Mouse (Mus musculus): ENCODE measurements around the gene Gspt1.
A peak's percentile ranks its signal among the peaks of the same experiment; 100 is the strongest.

The Gspt1 gene

DNA sequence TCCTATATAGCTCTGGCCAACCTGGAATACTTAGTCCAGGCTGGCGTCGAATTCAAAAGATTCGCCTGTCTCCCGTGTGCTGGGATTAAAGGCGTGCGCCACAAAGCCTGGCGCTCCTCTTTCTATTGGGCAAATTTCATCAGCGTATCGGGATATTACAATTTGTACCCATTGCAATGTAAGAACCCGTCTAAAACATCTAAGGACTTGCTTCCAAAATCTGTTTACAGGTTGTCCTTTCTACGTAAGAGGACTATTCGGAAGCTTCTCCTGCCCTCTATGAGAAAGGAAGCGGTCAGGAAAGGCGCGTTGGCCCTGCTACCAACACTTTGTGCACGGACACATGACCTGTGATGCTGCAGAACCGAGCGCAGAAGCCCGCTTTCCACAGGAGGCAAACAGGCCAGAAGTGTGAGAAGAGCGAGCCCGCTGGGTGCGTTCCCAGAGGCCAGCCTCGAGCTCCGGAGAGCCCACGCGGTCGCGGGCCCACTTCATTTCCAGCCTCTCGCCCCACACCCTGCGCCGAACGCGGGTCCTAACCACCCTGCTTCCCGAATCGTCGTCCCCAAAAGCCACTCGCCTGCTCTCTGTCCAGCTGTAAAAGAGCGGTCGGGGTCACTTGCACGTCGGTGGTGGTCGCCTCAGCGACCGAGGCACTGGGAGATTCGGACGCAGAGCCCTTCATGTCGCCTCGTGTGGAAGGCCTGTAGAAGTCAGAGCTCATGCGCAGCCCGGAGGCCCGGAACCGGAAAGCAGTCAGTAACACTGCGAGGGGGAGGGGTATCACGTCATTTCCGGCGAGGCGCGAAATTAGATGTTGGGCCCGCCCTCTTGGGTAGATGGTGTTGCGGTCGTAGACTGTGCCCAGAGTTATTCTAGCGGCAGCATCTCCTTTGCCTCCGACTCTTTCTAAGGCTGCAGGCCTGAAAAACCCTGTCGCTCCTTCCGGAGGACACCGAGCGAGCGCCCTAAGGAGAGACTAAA, 51.3 kb downstream of the Gspt1 start, which contains the start of gene Rsl1d1:
Gene Rsl1d1, minus strand, starts transcription at position 761 of the 984 bp plus-strand sequence.
- peak; percentile 92 for DNase-seq (ENCODE audit: low spot score)

DNA sequence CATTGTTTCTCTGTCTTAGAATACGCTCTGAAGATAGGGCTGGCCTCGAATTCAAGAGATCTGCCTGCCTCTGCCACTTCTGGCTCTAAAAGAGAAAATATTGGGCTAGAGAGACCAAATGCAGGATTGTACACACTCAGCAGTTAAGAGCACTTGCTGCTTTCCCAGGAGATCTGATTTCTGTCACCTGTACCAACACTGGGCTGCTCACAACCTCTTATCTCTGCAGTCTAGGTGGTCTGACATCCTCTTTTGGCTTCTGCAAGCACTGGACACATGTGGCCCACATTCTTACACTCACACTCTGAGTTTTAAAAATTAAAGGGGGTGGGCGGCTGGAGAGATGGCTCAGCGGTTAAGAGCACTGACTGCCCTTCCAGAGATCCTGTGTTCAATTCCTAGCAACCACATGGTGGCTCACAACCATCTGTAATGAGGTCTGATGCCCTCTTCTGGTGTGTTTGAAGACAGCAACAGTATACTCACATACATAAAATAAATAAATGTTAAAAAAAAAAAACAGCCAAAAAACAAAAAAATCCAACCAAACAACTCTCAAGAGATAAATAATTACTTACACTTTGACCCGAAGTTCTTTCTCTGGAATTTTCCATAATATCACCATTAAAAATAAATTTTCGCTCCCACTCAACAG, 52.3 kb downstream of the Gspt1 start:
- DNase-seq (ENCODE audit: low spot score) = no peak

- DNase-seq (ENCODE audit: low spot score) = no peak
These were observed 53.9 kb downstream of the Gspt1 start for GRCm38 (mm10) chr16:11200247-11200646.

GRCm38 (mm10) chr16:11198467-11198866, 55.7 kb downstream of the Gspt1 start:
- DNase-seq (ENCODE audit: low spot score) = no peak

DNA sequence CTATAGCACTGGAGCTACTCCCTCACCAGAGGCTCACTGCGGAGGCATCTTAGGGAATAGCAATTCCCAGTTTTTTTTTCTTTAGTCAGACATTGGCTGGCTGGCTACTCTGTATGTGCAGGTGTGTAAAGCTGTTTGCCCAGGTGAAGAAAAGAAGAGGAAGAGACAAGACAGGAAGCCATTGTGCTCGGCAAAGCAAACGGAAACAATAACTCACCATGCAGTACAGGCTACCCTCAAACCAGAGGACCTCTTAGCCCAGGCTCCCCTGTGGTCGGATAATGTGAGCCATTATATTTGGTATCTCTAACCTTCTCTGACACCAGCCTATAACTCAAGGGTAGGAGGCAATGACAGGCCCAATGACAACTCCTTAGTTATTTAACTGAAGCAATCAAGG, 57.1 kb downstream of the Gspt1 start:
- DNase-seq (ENCODE audit: low spot score) = no peak

DNA sequence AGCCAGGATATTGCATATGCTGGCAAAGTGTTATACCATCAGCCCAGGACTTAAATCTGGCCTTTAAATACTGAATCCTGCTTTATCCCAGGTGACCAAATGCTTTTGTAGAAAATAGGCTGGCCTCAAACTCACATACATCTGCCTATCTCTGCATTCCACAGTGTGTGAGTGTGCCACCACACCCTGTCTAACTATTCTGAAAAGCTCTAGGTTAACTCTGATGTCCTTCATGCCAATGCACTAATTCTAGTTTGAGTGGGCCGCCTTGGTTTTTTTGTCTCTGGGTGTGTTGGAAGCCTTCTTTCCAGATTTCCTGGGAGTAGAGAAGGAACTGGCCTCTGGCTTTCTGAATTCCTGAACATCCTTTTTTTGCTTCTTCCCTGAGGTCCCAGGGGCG, 60.9 kb downstream of the Gspt1 start:
- DNase-seq (ENCODE audit: low spot score) = no peak

- no peak for DNase-seq (ENCODE audit: low spot score)
These were observed 64.0 kb downstream of the Gspt1 start for GRCm38 (mm10) chr16:11190150-11190549.

DNA sequence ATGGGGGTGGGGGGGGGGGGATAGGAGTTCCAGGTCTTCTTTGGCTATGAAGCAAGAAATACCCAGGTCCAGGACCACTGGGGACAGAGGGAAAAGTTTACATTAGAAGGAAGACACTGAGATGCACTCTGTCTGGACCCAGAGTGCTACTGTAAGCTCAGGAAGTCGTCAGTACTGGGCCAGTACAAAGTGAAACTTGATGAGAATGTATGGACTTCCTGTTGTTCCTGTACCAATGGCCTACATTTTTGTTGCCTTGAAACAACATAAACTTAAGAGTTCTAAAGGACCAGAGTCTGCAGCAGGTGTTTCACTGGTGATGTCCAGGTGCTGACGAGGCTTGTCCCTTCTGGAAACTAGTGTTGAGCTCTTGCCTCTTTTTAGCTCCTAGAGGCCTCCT, 76.7 kb downstream of the Gspt1 start:
- DNase-seq (ENCODE audit: low spot score) = no peak

GRCm38 (mm10) chr16:11176884-11177244, 77.3 kb downstream of the Gspt1 start:
- DNase-seq (ENCODE audit: low spot score) = no peak

DNA sequence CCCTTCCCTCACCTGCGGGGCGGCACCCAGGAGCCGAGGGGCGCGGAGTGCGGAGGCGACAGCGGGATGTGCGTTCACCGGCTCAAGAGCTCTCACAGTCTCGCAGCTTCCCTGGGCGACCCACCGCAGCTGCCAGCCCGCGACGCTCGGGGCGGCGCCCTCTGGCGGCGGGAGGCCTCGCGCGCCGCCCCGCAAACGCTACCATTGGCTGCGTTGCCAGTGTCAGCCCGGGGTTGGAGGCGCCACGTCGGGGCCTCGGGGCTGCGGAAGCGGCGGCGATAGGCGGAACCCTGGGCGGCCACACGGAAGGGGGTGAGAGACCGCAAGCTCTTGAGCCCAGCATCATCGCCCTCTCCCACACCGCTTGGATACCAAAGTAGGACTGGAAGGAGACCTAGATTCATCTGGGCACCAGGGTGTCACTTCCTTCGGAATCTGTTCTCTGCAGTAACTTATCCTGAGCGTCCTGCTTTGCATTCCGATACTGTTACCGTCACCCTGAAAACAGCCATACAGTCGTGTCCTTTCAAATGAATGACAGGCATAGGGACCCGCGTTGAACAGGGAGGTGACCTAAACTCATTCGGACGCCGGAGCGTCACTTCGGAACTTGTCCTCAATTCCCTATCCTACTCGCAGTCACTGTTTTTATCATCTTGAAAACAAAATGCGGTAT, 77.8 kb downstream of the Gspt1 start, which contains the start of gene Zc3h7a:
Gene Zc3h7a, minus strand, starts transcription at position 186 of the 676 bp plus-strand sequence.
- peak; percentile 92 for DNase-seq (ENCODE audit: low spot score)

DNA sequence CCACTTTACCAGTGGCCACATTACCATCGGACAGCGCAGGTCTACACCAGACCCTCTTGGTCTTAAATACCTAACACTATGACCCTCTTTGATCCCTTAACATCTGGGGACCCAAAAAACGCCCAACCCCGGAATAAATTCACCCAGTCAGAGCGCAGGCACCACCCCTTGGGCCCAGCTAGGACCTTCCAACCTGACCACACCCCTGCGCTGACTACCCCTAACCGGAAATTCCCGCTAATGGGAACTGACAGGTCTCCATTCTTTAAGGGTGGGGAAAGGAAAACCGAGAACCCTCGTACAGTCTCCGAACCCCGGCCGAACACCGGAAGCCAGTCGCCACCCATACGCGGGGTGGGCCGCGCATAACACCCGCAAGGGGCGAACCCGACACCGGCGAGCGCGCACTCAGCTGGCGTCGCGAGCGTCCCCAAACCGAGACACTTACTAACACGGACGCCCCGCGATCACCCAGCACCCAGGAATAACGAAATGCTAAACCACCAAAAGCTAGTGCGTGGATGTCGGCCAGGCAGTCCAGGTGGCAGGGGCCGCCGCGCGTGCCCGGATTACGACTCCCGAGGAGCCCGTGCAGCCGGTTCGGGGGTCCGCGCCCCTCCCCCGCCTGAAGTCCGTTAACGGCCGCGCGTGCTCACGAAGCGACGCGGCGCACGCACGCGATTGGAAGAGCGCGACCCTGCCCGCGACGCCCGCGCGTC, 78.5 kb downstream of the Gspt1 start:
- DNase-seq (ENCODE audit: low spot score) = peak; percentile 82

DNA sequence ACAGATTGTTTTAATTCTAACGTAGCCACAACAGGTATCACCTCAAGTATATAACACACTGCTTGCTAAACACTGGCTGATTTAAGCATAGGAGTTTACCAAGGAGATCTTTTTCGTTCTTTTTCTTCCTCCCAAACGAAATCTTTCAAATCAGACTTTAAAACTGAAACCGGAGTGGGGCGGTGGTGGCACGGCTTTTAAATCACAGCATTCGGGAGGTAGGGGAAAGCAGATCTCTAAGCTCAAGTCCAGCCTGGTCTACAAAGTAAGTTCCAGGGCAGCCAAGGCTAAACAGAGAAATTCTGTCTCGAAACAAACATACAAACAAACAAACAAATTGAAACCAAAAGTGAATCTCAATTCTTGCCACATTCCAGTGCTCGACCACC, 79.0 kb downstream of the Gspt1 start:
- DNase-seq (ENCODE audit: low spot score) = peak; percentile 2

GRCm38 (mm10) chr16:11174671-11175081, 79.4 kb downstream of the Gspt1 start:
- peak; percentile 57 for DNase-seq (ENCODE audit: low spot score)

GRCm38 (mm10) chr16:11171679-11172078, 82.4 kb downstream of the Gspt1 start:
- DNase-seq (ENCODE audit: low spot score) = no peak
